Mouse (Mus musculus) forebrain, embryonic 13.5 days (tissue): Measurements from ENCODE around the gene Eml4. TPM values are rescaled to one million over a fixed set of nuclear protein-coding genes. Genes with fewer than 3 reads are reported as not detected.

Experiments used
- ATAC-seq: fragments of 200-750 bp; cut with Nextera tagmentation; 2 replicates; pipeline ENCODE4 v1.8.0; 2017
- H3K27ac ChIP-seq: fragments of 300-500 bp; sonication (generic); 2 replicates; pipeline ENCODE4 v1.5.1; 2015; ENCODE audit warnings: inconsistent platforms, mild to moderate bottlenecking, moderate library complexity
- H3K27me3 ChIP-seq: fragments of 300-500 bp; sonication (generic); 2 replicates; pipeline ENCODE4 v1.6.1; 2015; ENCODE audit warnings: mild to moderate bottlenecking, inconsistent platforms
- H3K36me3 ChIP-seq: fragments of 300-500 bp; sonication (generic); 2 replicates; pipeline ENCODE4 v1.6.1; 2015; ENCODE audit warnings: mild to moderate bottlenecking, inconsistent platforms; ENCODE audit not compliant: poor library complexity, severe bottlenecking
- H3K4me1 ChIP-seq: fragments of 300-500 bp; sonication (generic); 2 replicates; pipeline ENCODE4 v1.6.1; 2015; ENCODE audit warnings: inconsistent platforms
- H3K4me2 ChIP-seq: fragments of 300-500 bp; sonication (generic); 2 replicates; pipeline ENCODE4 v1.6.1; 2015; ENCODE audit warnings: inconsistent platforms, mild to moderate bottlenecking, moderate library complexity
- H3K4me3 ChIP-seq: fragments of 300-500 bp; sonication (generic); 2 replicates; pipeline ENCODE4 v1.5.1; 2015; ENCODE audit warnings: mild to moderate bottlenecking, inconsistent platforms
- H3K9ac ChIP-seq: fragments of 300-500 bp; sonication (generic); 2 replicates; pipeline ENCODE4 v1.6.1; 2015; ENCODE audit warnings: mild to moderate bottlenecking, inconsistent platforms
- H3K9me3 ChIP-seq: fragments of 300-500 bp; sonication (generic); replicated peaks from 2 replicates; pipeline ENCODE4 v1.6.1; 2016; ENCODE audit warnings: inconsistent platforms
- WGBS: fragments of 180-500 bp; shearing (Covaris S2); methylation state at CpG from one replicate; pipeline ENCODE4 v1.1.7; 2015; 5-methylcytosine and 5-hydroxymethylcytosine counted together
- polyA plus RNA-seq: library from polyadenylated mRNA; unstranded; fragments of >200 nt; fragmentation: Nextera tagmentation; extraction: Ambion mirVana; gene quantifications from 2 replicates; pipeline ENCODE4 v1.2.1, GENCODE M21; 2015

Eml4 gene
- polyA plus RNA-seq = 26.7 and 30.1 TPM in 2 replicates

- Histone ChIP-seq H3K9ac (peak within 1 kb of the TSS; percentile 89), H3K4me1 (peaks cover 26% of the 10 kb centered on the region), H3K9me3 (0 out of 2 replicates have a peak, but pooled peaks cover 3% of the 10 kb centered on the region), H3K27ac (peak within 1 kb of the TSS; percentile 85), H3K4me3 (peak within 1 kb of the TSS; percentile 80), H3K27me3 (no peaks in the 10 kb centered on the region), H3K4me2 (peak within 1 kb of the TSS; percentile 77), H3K36me3 (no peaks in the 10 kb centered on the region)
- WGBS = under 1% methylated on average over 44 of the region's 62 CpGs
- ATAC-seq = peak; percentile 96
Measured at GRCm38 (mm10) chr17:83350379-83351091, at the start of gene Eml4. Gene Eml4, plus strand, starts transcription at chr17:83350931.

GRCm38 (mm10) chr17:83301433-83301832, 49.3 kb upstream of the Eml4 start:
- no peak overlapping the region for H3K4me2 ChIP-seq
- no peak for ATAC-seq
- H3K4me1 ChIP-seq = no peaks in the 10 kb centered on the region
- H3K4me3 ChIP-seq = no peak overlapping the region
- H3K27me3 ChIP-seq = no peaks in the 10 kb centered on the region
- 80% methylated on average over 5 of the region's 5 CpGs for WGBS
- H3K36me3 ChIP-seq = no peaks in the 10 kb centered on the region
- H3K9me3 ChIP-seq = no peaks in the 10 kb centered on the region
- H3K9ac ChIP-seq = no peak overlapping the region
- H3K27ac ChIP-seq = no peak overlapping the region

GRCm38 (mm10) chr17:83304089-83304822, 46.5 kb upstream of the Eml4 start:
- 89% methylated on average over 7 of the region's 7 CpGs for WGBS
- ATAC-seq = no peak
- H3K4me1 ChIP-seq = peaks cover 12% of the 10 kb centered on the region; the same call in 1 of the 2 replicates
- H3K36me3 ChIP-seq = no peaks in the 10 kb centered on the region
- no peaks in the 10 kb centered on the region for H3K9me3 ChIP-seq
- H3K27ac ChIP-seq = no peak overlapping the region
- no peak overlapping the region for H3K9ac ChIP-seq
- H3K27me3 ChIP-seq = no peaks in the 10 kb centered on the region
- no peak overlapping the region for H3K4me2 ChIP-seq
- H3K4me3 ChIP-seq = no peak overlapping the region

- H3K27ac ChIP-seq = no peak overlapping the region
- no peaks in the 10 kb centered on the region for H3K36me3 ChIP-seq
- peaks cover 22% of the 10 kb centered on the region for H3K4me1 ChIP-seq
- no peaks in the 10 kb centered on the region for H3K27me3 ChIP-seq
- ATAC-seq = no peak
- H3K4me3 ChIP-seq = no peak overlapping the region
- H3K9me3 ChIP-seq = no peaks in the 10 kb centered on the region
- H3K9ac ChIP-seq = no peak overlapping the region
- H3K4me2 ChIP-seq = no peak overlapping the region
- 87% methylated on average over 12 of the region's 12 CpGs for WGBS
Measured at GRCm38 (mm10) chr17:83306964-83307640, 43.6 kb upstream of the Eml4 start.

- Histone ChIP-seq H3K9ac (no peak overlapping the region), H3K4me1 (peaks cover 29% of the 10 kb centered on the region), H3K27ac (no peak overlapping the region), H3K36me3 (no peaks in the 10 kb centered on the region), H3K4me3 (no peak overlapping the region), H3K4me2 (no peak overlapping the region), H3K9me3 (no peaks in the 10 kb centered on the region), H3K27me3 (no peaks in the 10 kb centered on the region)
- 64% methylated on average over 11 of the region's 11 CpGs for WGBS
- ATAC-seq = no peak
Measured at GRCm38 (mm10) chr17:83307641-83308296, 43.0 kb upstream of the Eml4 start.

GRCm38 (mm10) chr17:83308451-83308850, 42.3 kb upstream of the Eml4 start:
- H3K27ac ChIP-seq = no peak overlapping the region
- no peak for ATAC-seq
- H3K9ac ChIP-seq = no peak overlapping the region
- WGBS = 44% methylated on average over 4 of the region's 4 CpGs
- H3K4me2 ChIP-seq = no peak overlapping the region
- peaks cover 32% of the 10 kb centered on the region for H3K4me1 ChIP-seq
- H3K36me3 ChIP-seq = no peaks in the 10 kb centered on the region
- H3K4me3 ChIP-seq = no peak overlapping the region
- H3K9me3 ChIP-seq = no peaks in the 10 kb centered on the region
- no peaks in the 10 kb centered on the region for H3K27me3 ChIP-seq

GRCm38 (mm10) chr17:83309243-83309642, 41.5 kb upstream of the Eml4 start:
- H3K9me3 ChIP-seq = no peaks in the 10 kb centered on the region
- no peaks in the 10 kb centered on the region for H3K27me3 ChIP-seq
- peaks cover 32% of the 10 kb centered on the region for H3K4me1 ChIP-seq
- H3K27ac ChIP-seq = no peak overlapping the region
- no peak overlapping the region for H3K4me2 ChIP-seq
- H3K4me3 ChIP-seq = no peak overlapping the region
- ATAC-seq = no peak
- no peaks in the 10 kb centered on the region for H3K36me3 ChIP-seq
- WGBS = 14% methylated on average over 1 of the region's 1 CpGs
- H3K9ac ChIP-seq = no peak overlapping the region

- H3K4me1 ChIP-seq = peaks cover 32% of the 10 kb centered on the region
- no peaks in the 10 kb centered on the region for H3K36me3 ChIP-seq
- H3K9me3 ChIP-seq = no peaks in the 10 kb centered on the region
- H3K27ac ChIP-seq = no peak overlapping the region
- no peak overlapping the region for H3K9ac ChIP-seq
- no peak overlapping the region for H3K4me2 ChIP-seq
- 47% methylated on average over 5 of the region's 5 CpGs for WGBS
- no peak overlapping the region for H3K4me3 ChIP-seq
- H3K27me3 ChIP-seq = no peaks in the 10 kb centered on the region
- ATAC-seq = no peak
Measured at GRCm38 (mm10) chr17:83311806-83312205, 38.9 kb upstream of the Eml4 start.

GRCm38 (mm10) chr17:83312244-83312918, 38.4 kb upstream of the Eml4 start:
- peak; percentile 63 for ATAC-seq
- peaks cover 32% of the 10 kb centered on the region for H3K4me1 ChIP-seq
- H3K4me2 ChIP-seq = peak overlapping the region; percentile 50
- H3K36me3 ChIP-seq = no peaks in the 10 kb centered on the region
- 7% methylated on average over 15 of the region's 15 CpGs for WGBS
- no peaks in the 10 kb centered on the region for H3K9me3 ChIP-seq
- H3K27ac ChIP-seq = peak overlapping the region; percentile 51
- H3K4me3 ChIP-seq = peak overlapping the region; percentile 6; the same call in 1 of the 2 replicates
- no peaks in the 10 kb centered on the region for H3K27me3 ChIP-seq
- H3K9ac ChIP-seq = peak overlapping the region; percentile 26; the same call in 1 of the 2 replicates

- H3K9me3 ChIP-seq = no peaks in the 10 kb centered on the region
- H3K4me2 ChIP-seq = no peak overlapping the region
- H3K4me3 ChIP-seq = no peak overlapping the region
- ATAC-seq = peak; percentile 30; the same call in 1 of the 2 replicates
- peaks cover 30% of the 10 kb centered on the region for H3K4me1 ChIP-seq
- no peak overlapping the region for H3K9ac ChIP-seq
- no peak overlapping the region for H3K27ac ChIP-seq
- H3K27me3 ChIP-seq = no peaks in the 10 kb centered on the region
- 32% methylated on average over 8 of the region's 8 CpGs for WGBS
- H3K36me3 ChIP-seq = no peaks in the 10 kb centered on the region
Measured at GRCm38 (mm10) chr17:83313046-83313689, 37.6 kb upstream of the Eml4 start.

GRCm38 (mm10) chr17:83315476-83315875, 35.3 kb upstream of the Eml4 start:
- Histone ChIP-seq H3K4me3 (no peak overlapping the region), H3K9me3 (peaks cover 4% of the 10 kb centered on the region; the same call in 1 of the 2 replicates), H3K27me3 (no peaks in the 10 kb centered on the region), H3K4me1 (peaks cover 16% of the 10 kb centered on the region), H3K27ac (no peak overlapping the region), H3K4me2 (no peak overlapping the region), H3K36me3 (no peaks in the 10 kb centered on the region), H3K9ac (no peak overlapping the region)
- WGBS = 73% methylated on average over 4 of the region's 4 CpGs
- no peak for ATAC-seq
